Mouse (Mus musculus): ENCODE data around the gene Fam84b. TPM values are rescaled to one million over a fixed set of nuclear protein-coding genes. Genes with fewer than 3 reads are reported as not detected.
A peak's percentile ranks its signal among the peaks of the same experiment; 100 is the strongest.

Fam84b gene
- polyA plus RNA-seq, 1 experiment from 2014 or later, result 71.9 TPM

GRCm38 (mm10) chr15:60833476-60834218 is 19.9 kb downstream of the Fam84b start:
- H3K4me1 ChIP-seq (replicated peaks; ENCODE audit: control insufficient read depth, insufficient read depth, low read length), result 0 out of 2 replicates have a peak, but pooled peaks cover 4% of the 10 kb centered on the region
- 42% methylated on average over 2 of the region's 2 CpGs for WGBS
- TF ChIP-seq CTCF (IDR thresholded peaks at IDR 0.05; ENCODE audit: low read depth), result no peak
- peak overlapping the region; percentile 41; the same call in 1 of the 2 replicates for H3K27ac ChIP-seq (ENCODE audit: low read depth, low read length)
- no peak overlapping the region for H3K4me3 ChIP-seq (ENCODE audit: low read depth, low read length)
- no peaks in the 10 kb centered on the region for H3K27me3 ChIP-seq (replicated peaks; ENCODE audit: control insufficient read depth, insufficient read depth, low read length)
- peak overlapping the region; percentile 23; the same call in 1 of the 2 replicates for H3K9ac ChIP-seq (ENCODE audit: low read depth, low read length)
- no peaks in the 10 kb centered on the region for H3K36me3 ChIP-seq (ENCODE audit: control insufficient read depth, insufficient read depth)
- H3K9me3 ChIP-seq (ENCODE audit: control insufficient read depth), result no peaks in the 10 kb centered on the region
- no peak for ATAC-seq
- no peak overlapping the region for H3K4me2 ChIP-seq (replicated peaks; ENCODE audit: low read depth)

GRCm38 (mm10) chr15:60832586-60832985 is 21.0 kb downstream of the Fam84b start:
- Histone ChIP-seq H3K4me1 (replicated peaks; ENCODE audit: control insufficient read depth, insufficient read depth, low read length) (0 out of 2 replicates have a peak, but pooled peaks cover 4% of the 10 kb centered on the region), H3K4me3 (ENCODE audit: low read depth, low read length) (no peak overlapping the region), H3K9me3 (ENCODE audit: control insufficient read depth) (no peaks in the 10 kb centered on the region), H3K9ac (ENCODE audit: low read depth, low read length) (no peak overlapping the region), H3K36me3 (ENCODE audit: control insufficient read depth, insufficient read depth) (no peaks in the 10 kb centered on the region), H3K27me3 (replicated peaks; ENCODE audit: control insufficient read depth, insufficient read depth, low read length) (no peaks in the 10 kb centered on the region), H3K27ac (ENCODE audit: low read depth, low read length) (no peak overlapping the region), H3K4me2 (replicated peaks; ENCODE audit: low read depth) (no peak overlapping the region)
- peak; percentile 67 for TF ChIP-seq CTCF (IDR thresholded peaks at IDR 0.05; ENCODE audit: low read depth)
- ATAC-seq, result no peak

- TF ChIP-seq CTCF (IDR thresholded peaks at IDR 0.05; ENCODE audit: low read depth), result no peak
- H3K27ac ChIP-seq (ENCODE audit: low read depth, low read length), result no peak overlapping the region
- H3K9ac ChIP-seq (ENCODE audit: low read depth, low read length), result no peak overlapping the region
- no peak overlapping the region for H3K4me2 ChIP-seq (replicated peaks; ENCODE audit: low read depth)
- H3K4me3 ChIP-seq (ENCODE audit: low read depth, low read length), result no peak overlapping the region
- no peaks in the 10 kb centered on the region for H3K9me3 ChIP-seq (ENCODE audit: control insufficient read depth)
- no peaks in the 10 kb centered on the region for H3K4me1 ChIP-seq (replicated peaks; ENCODE audit: control insufficient read depth, insufficient read depth, low read length)
- no peaks in the 10 kb centered on the region for H3K36me3 ChIP-seq (ENCODE audit: control insufficient read depth, insufficient read depth)
- 67% methylated on average over 1 of the region's 1 CpGs for WGBS
- H3K27me3 ChIP-seq (replicated peaks; ENCODE audit: control insufficient read depth, insufficient read depth, low read length), result no peaks in the 10 kb centered on the region
- no peak for ATAC-seq
Observed at GRCm38 (mm10) chr15:60826226-60826625, 27.4 kb downstream of the Fam84b start.

DNA sequence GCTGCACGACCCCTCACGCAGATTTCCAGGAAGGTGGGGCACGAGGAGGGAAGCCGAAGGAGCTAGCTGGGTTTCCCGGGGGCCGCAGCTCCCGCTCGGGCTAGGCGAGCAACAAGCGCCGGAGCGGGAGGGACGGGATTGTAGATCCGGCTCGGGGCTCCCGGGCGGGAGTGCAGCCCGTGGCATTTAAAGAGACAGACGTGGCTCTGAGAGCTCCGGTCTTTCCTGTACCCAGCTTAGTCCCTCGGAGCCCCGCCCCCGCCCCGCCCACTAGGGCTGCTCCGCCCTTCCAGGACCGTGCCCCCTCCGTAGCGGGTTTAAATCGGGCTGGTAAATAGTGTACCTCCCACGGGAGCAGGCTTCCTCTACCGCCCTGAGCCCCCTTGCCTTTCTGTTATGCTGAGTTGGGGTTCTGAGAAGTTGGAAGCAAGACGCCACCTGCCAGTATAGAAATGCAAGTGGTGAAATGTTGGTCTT is 28.8 kb downstream of the Fam84b start:
- WGBS, result under 1% methylated on average over 32 of the region's 32 CpGs
- peak overlapping the region; percentile 84 for H3K4me3 ChIP-seq (ENCODE audit: low read depth, low read length)
- H3K4me2 ChIP-seq (replicated peaks; ENCODE audit: low read depth), result peak overlapping the region; percentile 89
- H3K9me3 ChIP-seq (ENCODE audit: control insufficient read depth), result no peaks in the 10 kb centered on the region
- no peaks in the 10 kb centered on the region for H3K27me3 ChIP-seq (replicated peaks; ENCODE audit: control insufficient read depth, insufficient read depth, low read length)
- no peaks in the 10 kb centered on the region for H3K4me1 ChIP-seq (replicated peaks; ENCODE audit: control insufficient read depth, insufficient read depth, low read length)
- peak; percentile 87 for ATAC-seq
- TF ChIP-seq CTCF (IDR thresholded peaks at IDR 0.05; ENCODE audit: low read depth), result peak; percentile 48
- H3K27ac ChIP-seq (ENCODE audit: low read depth, low read length), result peak overlapping the region; percentile 99
- peak overlapping the region; percentile 94 for H3K9ac ChIP-seq (ENCODE audit: low read depth, low read length)
- no peaks in the 10 kb centered on the region for H3K36me3 ChIP-seq (ENCODE audit: control insufficient read depth, insufficient read depth)

DNA sequence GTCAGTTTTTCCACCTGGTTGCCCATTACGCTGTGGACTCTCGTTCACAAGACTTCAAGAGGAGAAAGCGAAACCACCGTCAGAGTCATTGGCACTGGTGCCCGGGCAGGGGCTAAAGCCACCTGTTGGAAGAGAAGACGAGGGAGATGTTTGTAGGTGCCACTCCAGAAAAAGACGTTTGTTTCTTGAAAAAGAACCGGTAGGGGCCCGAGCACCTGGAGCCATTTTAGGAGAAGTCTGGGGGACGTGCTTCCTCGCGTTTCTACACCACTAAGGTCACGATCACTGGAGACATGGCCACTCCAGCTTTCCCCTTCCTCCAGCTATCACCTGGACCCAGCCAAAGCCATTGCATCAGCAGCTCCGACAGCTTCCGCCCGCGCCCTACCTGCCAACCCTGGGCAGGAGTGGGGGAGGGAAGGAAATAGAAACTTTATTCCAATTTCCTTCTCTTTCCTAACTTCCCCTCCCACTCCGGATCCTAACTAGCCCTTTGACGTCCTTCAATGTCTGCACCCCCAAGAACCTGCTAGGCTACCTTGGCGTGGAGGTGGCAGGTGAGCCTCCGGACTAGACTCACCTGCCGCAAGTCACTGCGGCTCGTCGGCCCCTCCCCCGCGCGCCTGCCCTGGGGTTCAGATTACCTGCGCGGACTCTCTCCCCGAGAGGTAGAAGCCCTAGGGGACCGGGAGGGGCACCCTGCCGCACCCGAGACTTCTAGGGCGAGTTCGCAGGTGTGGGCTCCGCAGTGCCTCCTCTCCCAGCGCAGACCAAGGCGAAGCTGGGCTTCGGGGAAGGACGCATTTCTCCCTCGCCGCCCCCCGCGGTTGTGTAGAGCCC is 29.5 kb downstream of the Fam84b start:
- Histone ChIP-seq H3K4me1 (replicated peaks; ENCODE audit: control insufficient read depth, insufficient read depth, low read length) (no peaks in the 10 kb centered on the region), H3K9me3 (ENCODE audit: control insufficient read depth) (no peaks in the 10 kb centered on the region), H3K4me2 (replicated peaks; ENCODE audit: low read depth) (peak overlapping the region; percentile 89), H3K27me3 (replicated peaks; ENCODE audit: control insufficient read depth, insufficient read depth, low read length) (no peaks in the 10 kb centered on the region), H3K27ac (ENCODE audit: low read depth, low read length) (peak overlapping the region; percentile 99), H3K36me3 (ENCODE audit: control insufficient read depth, insufficient read depth) (no peaks in the 10 kb centered on the region), H3K9ac (ENCODE audit: low read depth, low read length) (peak overlapping the region; percentile 94), H3K4me3 (ENCODE audit: low read depth, low read length) (peak overlapping the region; percentile 84)
- TF ChIP-seq CTCF (IDR thresholded peaks at IDR 0.05; ENCODE audit: low read depth), result no peak
- ATAC-seq, result peak; percentile 82
- WGBS, result under 1% methylated on average over 45 of the region's 45 CpGs

- H3K4me1 ChIP-seq (replicated peaks; ENCODE audit: control insufficient read depth, insufficient read depth, low read length), result no peaks in the 10 kb centered on the region
- under 1% methylated on average over 24 of the region's 24 CpGs for WGBS
- no peaks in the 10 kb centered on the region for H3K27me3 ChIP-seq (replicated peaks; ENCODE audit: control insufficient read depth, insufficient read depth, low read length)
- peak overlapping the region; percentile 89 for H3K4me2 ChIP-seq (replicated peaks; ENCODE audit: low read depth)
- peaks cover 2% of the 10 kb centered on the region; the same call in 1 of the 2 replicates for H3K36me3 ChIP-seq (ENCODE audit: control insufficient read depth, insufficient read depth)
- no peaks in the 10 kb centered on the region for H3K9me3 ChIP-seq (ENCODE audit: control insufficient read depth)
- H3K4me3 ChIP-seq (ENCODE audit: low read depth, low read length), result peak overlapping the region; percentile 84
- no peak for ATAC-seq
- H3K9ac ChIP-seq (ENCODE audit: low read depth, low read length), result peak overlapping the region; percentile 94
- TF ChIP-seq CTCF (IDR thresholded peaks at IDR 0.05; ENCODE audit: low read depth), result no peak
- peak overlapping the region; percentile 99 for H3K27ac ChIP-seq (ENCODE audit: low read depth, low read length)
Observed at GRCm38 (mm10) chr15:60823620-60823869, 30.0 kb downstream of the Fam84b start.

Data from intestine, postnatal 0 days (tissue).